Mouse (Mus musculus) liver, embryonic 16.5 days (tissue): Measurements from ENCODE around the gene Foxc2. TPM values are rescaled to one million over a fixed set of nuclear protein-coding genes. Genes with fewer than 3 reads are reported as not detected.

Experiments used
- microRNA-seq: library from miRNA; unstranded; fragments of <30 nt; microRNA quantifications from one replicate; pipeline ENCODE4, GENCODE M21; 2016
- polyA plus RNA-seq: library from polyadenylated mRNA; unstranded; fragments of >200 nt; fragmentation: Nextera tagmentation; extraction: Ambion mirVana; gene quantifications from 2 replicates; pipeline ENCODE4 v1.2.1, GENCODE M21; 2015

Gene Foxc2
- polyA plus RNA-seq, 1 experiment from 2014 or later, result 0.08 TPM

Small RNA genes lying within 50 kb of the gene (microRNA-seq; reads per million reads assigned to microRNA genes)
- gene Gm27530, result not detected

Other genes with a start within 250 kb of the Foxc2 start
- 2.6 and 2.7 TPM in 2 replicates for gene Foxf1, start 31.8 kb upstream of the Foxc2 start, polyA plus RNA-seq
- 15.6 and 17.0 TPM in 2 replicates for gene Mthfsd, start 7.8 kb upstream of the Foxc2 start, polyA plus RNA-seq
- gene Foxl1, start 11.8 kb downstream of the Foxc2 start, polyA plus RNA-seq, result 0.07 TPM in 1 of 2 replicates, not detected in the other